Mouse (Mus musculus) ES-CJ7 (cell line): Measurements from ENCODE around the gene Cdk5rap1.
"Not testable (repeated sequence)": the region's sequence is repeated elsewhere in the genome, so short reads cannot be mapped to it uniquely, and the experiment has no call there.

ENCODE experiments used
- DNase-seq: peaks from one replicate; pipeline ENCODE4 v3.0.0; 2011; ENCODE audit warnings: low read depth, low spot score

The Cdk5rap1 gene

GRCm38 (mm10) chr2:154374807-154375601 lies 2.2 kb upstream of the Cdk5rap1 start:
- DNase-seq, result no peak

GRCm38 (mm10) chr2:154373961-154374632 lies 1.3 kb upstream of the Cdk5rap1 start:
- DNase-seq, result peak; percentile 77

GRCm38 (mm10) chr2:154372151-154372829 lies 520 bp downstream of the Cdk5rap1 start:
- peak; percentile 96 for DNase-seq

GRCm38 (mm10) chr2:154367510-154367909 lies 5.3 kb downstream of the Cdk5rap1 start:
- DNase-seq, result no peak

- DNase-seq, result not testable (repeated sequence)
Measured at GRCm38 (mm10) chr2:154354000-154354425, 18.8 kb downstream of the Cdk5rap1 start.

GRCm38 (mm10) chr2:154348152-154348551 lies 24.7 kb downstream of the Cdk5rap1 start:
- DNase-seq, result no peak

GRCm38 (mm10) chr2:154339356-154339755 lies 33.5 kb downstream of the Cdk5rap1 start:
- DNase-seq, result peak; percentile 60

GRCm38 (mm10) chr2:154338161-154338560 lies 34.6 kb downstream of the Cdk5rap1 start:
- peak; percentile 74 for DNase-seq

- peak; percentile 63 for DNase-seq
Measured at GRCm38 (mm10) chr2:154335572-154335971, 37.2 kb downstream of the Cdk5rap1 start.

GRCm38 (mm10) chr2:154326852-154327251 lies 46.0 kb downstream of the Cdk5rap1 start:
- no peak for DNase-seq

- DNase-seq, result not testable (repeated sequence)
Measured at GRCm38 (mm10) chr2:154313771-154314170, 59.0 kb downstream of the Cdk5rap1 start.

- DNase-seq, result not testable (repeated sequence)
Measured at GRCm38 (mm10) chr2:154306927-154307326, 65.9 kb downstream of the Cdk5rap1 start, which contains the start of gene Bpifb9b. Gene Bpifb9b (plus strand): TSS chr2:154307227.

- DNase-seq, result not testable (repeated sequence)
Measured at GRCm38 (mm10) chr2:154304604-154305003, 68.2 kb downstream of the Cdk5rap1 start.

GRCm38 (mm10) chr2:154301763-154302162 lies 71.0 kb downstream of the Cdk5rap1 start:
- no peak for DNase-seq

- peak; percentile 87 for DNase-seq
Measured at GRCm38 (mm10) chr2:154300496-154300895, 72.3 kb downstream of the Cdk5rap1 start.

- DNase-seq, result peak; percentile 67
Measured at GRCm38 (mm10) chr2:154294746-154295145, 78.1 kb downstream of the Cdk5rap1 start.

- no peak for DNase-seq
Measured at GRCm38 (mm10) chr2:154292833-154293232, 80.0 kb downstream of the Cdk5rap1 start.

- not testable (repeated sequence) for DNase-seq
Measured at GRCm38 (mm10) chr2:154291866-154292265, 80.9 kb downstream of the Cdk5rap1 start.
